Mouse (Mus musculus): ENCODE data around the gene Hs3st5. TPM values are rescaled to one million over a fixed set of nuclear protein-coding genes. Genes with fewer than 3 reads are reported as not detected.

Gene Hs3st5
- polyA plus RNA-seq, 2 experiments: 0.96 to 1.8 TPM

- no peaks in the 10 kb centered on the region for H3K9me3 ChIP-seq (ENCODE audit: control insufficient read depth, low read length)
- H3K4me3 ChIP-seq (replicated peaks; ENCODE audit: low read length): no peak overlapping the region
- TF ChIP-seq POLR2A (IDR thresholded peaks at IDR 0.05; ENCODE audit: borderline replicate concordance, extremely low read depth, insufficient read depth, insufficient read length): no peak
- no peaks in the 10 kb centered on the region for H3K36me3 ChIP-seq (ENCODE audit: control insufficient read depth, insufficient read depth, low read length)
- no peak overlapping the region for H3K4me2 ChIP-seq (replicated peaks; ENCODE audit: low read depth, low read length, severe bottlenecking)
- no peaks in the 10 kb centered on the region for H3K27me3 ChIP-seq (ENCODE audit: control insufficient read depth, insufficient read depth, low read length)
- ATAC-seq (ENCODE audit: low FRiP score, low read depth) (no peak), DNase-seq (ENCODE audit: low spot score) (no peak)
- no peaks in the 10 kb centered on the region for H3K4me1 ChIP-seq (ENCODE audit: control insufficient read depth, insufficient read depth, low read length)
- no peak overlapping the region for H3K27ac ChIP-seq (replicated peaks; ENCODE audit: low read depth, low read length)
- H3K9ac ChIP-seq (ENCODE audit: low read depth, low read length, severe bottlenecking): no peak overlapping the region
- WGBS: 79% methylated on average over 1 of the region's 1 CpGs
Observed at GRCm38 (mm10) chr10:36631746-36632145, 125.1 kb downstream of the Hs3st5 start.

GRCm38 (mm10) chr10:36650653-36651052 is 144.0 kb downstream of the Hs3st5 start:
- H3K4me1 ChIP-seq (ENCODE audit: control insufficient read depth, insufficient read depth, low read length): no peaks in the 10 kb centered on the region
- H3K36me3 ChIP-seq (ENCODE audit: control insufficient read depth, insufficient read depth, low read length): no peaks in the 10 kb centered on the region
- H3K4me2 ChIP-seq (replicated peaks; ENCODE audit: low read depth, low read length, severe bottlenecking): no peak overlapping the region
- H3K9ac ChIP-seq (ENCODE audit: low read depth, low read length, severe bottlenecking): no peak overlapping the region
- no peaks in the 10 kb centered on the region for H3K27me3 ChIP-seq (ENCODE audit: control insufficient read depth, insufficient read depth, low read length)
- TF ChIP-seq POLR2A (IDR thresholded peaks at IDR 0.05; ENCODE audit: borderline replicate concordance, extremely low read depth, insufficient read depth, insufficient read length): no peak
- no peak overlapping the region for H3K27ac ChIP-seq (replicated peaks; ENCODE audit: low read depth, low read length)
- WGBS: 43% methylated on average over 5 of the region's 5 CpGs
- H3K4me3 ChIP-seq (replicated peaks; ENCODE audit: low read length): no peak overlapping the region
- ATAC-seq (ENCODE audit: low FRiP score, low read depth): no peak
- no peak for DNase-seq (ENCODE audit: low spot score)
- no peaks in the 10 kb centered on the region for H3K9me3 ChIP-seq (ENCODE audit: control insufficient read depth, low read length)

GRCm38 (mm10) chr10:36713974-36714373 is 207.4 kb downstream of the Hs3st5 start:
- no peak overlapping the region for H3K27ac ChIP-seq (replicated peaks; ENCODE audit: low read depth, low read length)
- H3K36me3 ChIP-seq (ENCODE audit: control insufficient read depth, insufficient read depth, low read length): no peaks in the 10 kb centered on the region
- H3K9me3 ChIP-seq (ENCODE audit: control insufficient read depth, low read length): no peaks in the 10 kb centered on the region
- no peaks in the 10 kb centered on the region for H3K27me3 ChIP-seq (ENCODE audit: control insufficient read depth, insufficient read depth, low read length)
- DNase-seq (ENCODE audit: low spot score) (no peak), ATAC-seq (ENCODE audit: low FRiP score, low read depth) (no peak)
- H3K4me1 ChIP-seq (ENCODE audit: control insufficient read depth, insufficient read depth, low read length): no peaks in the 10 kb centered on the region
- no peak for TF ChIP-seq POLR2A (IDR thresholded peaks at IDR 0.05; ENCODE audit: borderline replicate concordance, extremely low read depth, insufficient read depth, insufficient read length)
- 58% methylated on average over 3 of the region's 3 CpGs for WGBS
- no peak overlapping the region for H3K9ac ChIP-seq (ENCODE audit: low read depth, low read length, severe bottlenecking)
- no peak overlapping the region for H3K4me3 ChIP-seq (replicated peaks; ENCODE audit: low read length)
- H3K4me2 ChIP-seq (replicated peaks; ENCODE audit: low read depth, low read length, severe bottlenecking): no peak overlapping the region

GRCm38 (mm10) chr10:36726239-36726638 is 219.6 kb downstream of the Hs3st5 start:
- H3K4me3 ChIP-seq (replicated peaks; ENCODE audit: low read length): no peak overlapping the region
- 86% methylated on average over 3 of the region's 3 CpGs for WGBS
- H3K4me2 ChIP-seq (replicated peaks; ENCODE audit: low read depth, low read length, severe bottlenecking): no peak overlapping the region
- no peaks in the 10 kb centered on the region for H3K27me3 ChIP-seq (ENCODE audit: control insufficient read depth, insufficient read depth, low read length)
- ATAC-seq (ENCODE audit: low FRiP score, low read depth) (no peak), DNase-seq (ENCODE audit: low spot score) (no peak)
- H3K27ac ChIP-seq (replicated peaks; ENCODE audit: low read depth, low read length): no peak overlapping the region
- no peak overlapping the region for H3K9ac ChIP-seq (ENCODE audit: low read depth, low read length, severe bottlenecking)
- H3K4me1 ChIP-seq (ENCODE audit: control insufficient read depth, insufficient read depth, low read length): no peaks in the 10 kb centered on the region; the same call in 1 of the 2 replicates
- no peaks in the 10 kb centered on the region for H3K36me3 ChIP-seq (ENCODE audit: control insufficient read depth, insufficient read depth, low read length)
- no peak for TF ChIP-seq POLR2A (IDR thresholded peaks at IDR 0.05; ENCODE audit: borderline replicate concordance, extremely low read depth, insufficient read depth, insufficient read length)
- no peaks in the 10 kb centered on the region for H3K9me3 ChIP-seq (ENCODE audit: control insufficient read depth, low read length)

- Histone ChIP-seq H3K4me3 (replicated peaks; ENCODE audit: low read length) (no peak overlapping the region), H3K4me1 (ENCODE audit: control insufficient read depth, insufficient read depth, low read length) (no peaks in the 10 kb centered on the region; the same call in 1 of the 2 replicates), H3K9ac (ENCODE audit: low read depth, low read length, severe bottlenecking) (no peak overlapping the region), H3K9me3 (ENCODE audit: control insufficient read depth, low read length) (no peaks in the 10 kb centered on the region), H3K27ac (replicated peaks; ENCODE audit: low read depth, low read length) (no peak overlapping the region), H3K27me3 (ENCODE audit: control insufficient read depth, insufficient read depth, low read length) (no peaks in the 10 kb centered on the region), H3K4me2 (replicated peaks; ENCODE audit: low read depth, low read length, severe bottlenecking) (no peak overlapping the region), H3K36me3 (ENCODE audit: control insufficient read depth, insufficient read depth, low read length) (no peaks in the 10 kb centered on the region)
- WGBS: 51% methylated on average over 13 of the region's 13 CpGs
- TF ChIP-seq POLR2A (IDR thresholded peaks at IDR 0.05; ENCODE audit: borderline replicate concordance, extremely low read depth, insufficient read depth, insufficient read length): no peak
- ATAC-seq (ENCODE audit: low FRiP score, low read depth) (no peak), DNase-seq (ENCODE audit: low spot score) (no peak)
Observed at GRCm38 (mm10) chr10:36729361-36730098, 222.9 kb downstream of the Hs3st5 start.

All from limb, embryonic 14.5 days (tissue).